Mouse (Mus musculus): Measurements from ENCODE around the gene Fcrlb.

GRCm38 (mm10) chr1:170961101-170961500 lies 48.4 kb upstream of the Fcrlb start:
- TF ChIP-seq POLR2A (IDR thresholded peaks at IDR 0.05; ENCODE audit: control insufficient read depth, low read depth, low read length), result no peak
- no peak for TF ChIP-seq CTCF (IDR thresholded peaks at IDR 0.05; ENCODE audit: control insufficient read depth, insufficient read depth, insufficient replicate concordance, low read depth, low read length)

Measured in testis, adult 2 months (tissue).